Mouse (Mus musculus): ENCODE measurements around the gene Lcn9.
A peak's percentile ranks its signal among the peaks of the same experiment; 100 is the strongest.
"Not testable (repeated sequence)": the region's sequence is repeated elsewhere in the genome, so short reads cannot be mapped to it uniquely, and the experiment has no call there.

The Lcn9 gene

GRCm38 (mm10) chr2:25822806-25823205, at the start of gene Lcn9:
TSS of gene Lcn9 (plus strand) at chr2:25823153.
- no peak for DNase-seq

GRCm38 (mm10) chr2:25773507-25773906, 49.4 kb upstream of the Lcn9 start:
- DNase-seq, result no peak

- no peak for DNase-seq
These were observed 48.3 kb upstream of the Lcn9 start for GRCm38 (mm10) chr2:25774640-25775039.

- DNase-seq, result no peak
These were observed 47.0 kb upstream of the Lcn9 start for GRCm38 (mm10) chr2:25775991-25776390.

GRCm38 (mm10) chr2:25776717-25777116, 46.2 kb upstream of the Lcn9 start, which contains the start of gene Lcn11:
TSS of gene Lcn11 (plus strand) at chr2:25777017.
- DNase-seq, result no peak

GRCm38 (mm10) chr2:25779076-25779475, 43.9 kb upstream of the Lcn9 start:
- DNase-seq, result no peak

GRCm38 (mm10) chr2:25780921-25781320, 42.0 kb upstream of the Lcn9 start:
- DNase-seq, result no peak

- no peak for DNase-seq
These were observed 41.0 kb upstream of the Lcn9 start, which contains the start of gene Gm13539 for GRCm38 (mm10) chr2:25781957-25782356. TSS of gene Gm13539 (plus strand) at chr2:25782257.

- no peak for DNase-seq
These were observed 37.2 kb upstream of the Lcn9 start for GRCm38 (mm10) chr2:25785573-25786322.

- DNase-seq, result no peak
These were observed 33.9 kb upstream of the Lcn9 start for GRCm38 (mm10) chr2:25789092-25789491.

- no peak for DNase-seq
These were observed 25.3 kb upstream of the Lcn9 start for GRCm38 (mm10) chr2:25797635-25798034.

- no peak for DNase-seq
These were observed 24.9 kb upstream of the Lcn9 start for GRCm38 (mm10) chr2:25798065-25798464.

GRCm38 (mm10) chr2:25811711-25812110, 11.2 kb upstream of the Lcn9 start:
- no peak for DNase-seq

- DNase-seq, result no peak
These were observed 9.6 kb upstream of the Lcn9 start for GRCm38 (mm10) chr2:25813364-25813763.

- not testable (repeated sequence) for DNase-seq
These were observed 7.2 kb upstream of the Lcn9 start, which contains the start of gene Glt6d1 for GRCm38 (mm10) chr2:25815748-25816147. TSS of gene Glt6d1 (minus strand) at chr2:25815848.

- DNase-seq, result no peak
These were observed 1.8 kb downstream of the Lcn9 start for GRCm38 (mm10) chr2:25824751-25825150.

GRCm38 (mm10) chr2:25828344-25828947, 5.5 kb downstream of the Lcn9 start:
- DNase-seq, result no peak

- peak; percentile 12 for DNase-seq
These were observed 7.8 kb downstream of the Lcn9 start for GRCm38 (mm10) chr2:25830786-25831185.

- peak; percentile 78 for DNase-seq
These were observed 13.3 kb downstream of the Lcn9 start for GRCm38 (mm10) chr2:25836291-25836690.

- no peak for DNase-seq
These were observed 19.2 kb downstream of the Lcn9 start for GRCm38 (mm10) chr2:25842161-25842560.

GRCm38 (mm10) chr2:25842758-25843157, 19.8 kb downstream of the Lcn9 start:
- DNase-seq, result no peak

- no peak for DNase-seq
These were observed 21.1 kb downstream of the Lcn9 start for GRCm38 (mm10) chr2:25844097-25844496.

- no peak for DNase-seq
These were observed 23.6 kb downstream of the Lcn9 start for GRCm38 (mm10) chr2:25846516-25846915.

GRCm38 (mm10) chr2:25847226-25847625, 24.3 kb downstream of the Lcn9 start, which contains the start of gene Sohlh1:
TSS of gene Sohlh1 (minus strand) at chr2:25847248.
- DNase-seq, result no peak

Data from lung, postnatal 36 days (tissue).